Mouse (Mus musculus) mesoderm, embryonic 11.5 days (tissue): ENCODE measurements around the gene Pim3.

Experiments
- DNase-seq: peaks from one replicate; pipeline ENCODE4 v3.0.0-alpha.2; 2012; ENCODE audit warnings: low read depth, low spot score

Gene Pim3

DNA sequence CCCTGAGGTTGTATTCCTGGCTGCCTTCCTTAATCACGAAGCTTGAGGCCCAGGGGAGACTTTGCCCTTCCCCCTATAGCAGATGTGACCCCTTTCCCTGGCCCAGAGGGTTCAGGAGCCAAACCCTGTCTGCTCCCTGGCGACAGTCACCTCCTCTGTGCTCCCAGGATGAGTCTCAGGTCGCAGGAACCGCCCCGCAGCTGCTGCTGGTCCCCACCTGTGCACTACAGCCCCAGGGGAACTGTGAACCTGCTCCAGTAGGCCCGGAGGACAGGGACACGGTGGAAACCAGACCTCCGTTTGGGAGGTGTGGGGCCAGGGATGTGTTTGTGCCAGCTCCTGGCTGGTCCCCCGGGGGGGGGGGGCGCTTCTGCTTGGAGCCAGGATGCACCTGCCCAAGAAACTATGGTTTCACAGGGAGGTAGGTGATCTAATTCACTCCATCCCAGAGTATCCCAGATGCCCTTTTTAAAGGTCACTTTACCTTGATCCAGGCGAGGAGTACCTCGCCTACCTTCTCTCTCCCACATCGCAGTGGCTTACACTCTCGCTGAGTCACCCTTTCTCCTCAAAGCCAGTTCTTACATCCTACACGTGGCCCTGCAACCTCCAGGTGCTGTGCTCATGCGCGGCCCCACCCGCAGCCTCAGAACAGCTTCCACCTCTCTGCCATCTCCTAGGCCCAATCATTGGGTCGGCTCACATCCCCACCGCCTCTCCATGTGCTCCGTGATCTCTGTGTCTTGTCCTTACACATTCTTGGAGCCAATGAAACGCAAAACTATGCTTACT lies 19.5 kb downstream of the Pim3 start:
- no peak for DNase-seq

DNA sequence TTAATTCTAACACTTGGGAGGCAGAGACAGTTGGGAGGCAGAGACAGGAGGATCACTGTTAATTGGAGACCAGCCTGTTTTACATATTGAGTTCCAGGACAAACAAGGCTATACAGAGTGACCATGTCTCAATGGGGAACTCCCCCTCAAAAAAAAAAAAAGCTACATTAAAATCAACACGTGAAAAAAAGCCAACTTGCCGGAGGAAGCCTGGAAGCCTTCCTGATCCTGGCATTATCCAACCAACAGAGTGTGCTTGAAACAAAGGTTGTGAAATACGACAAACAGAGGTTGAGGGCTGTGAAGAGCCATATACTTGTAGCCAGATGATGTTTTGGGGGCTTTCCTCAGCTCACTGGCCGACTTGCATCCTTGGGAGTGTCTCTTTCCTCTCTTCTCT lies 20.9 kb downstream of the Pim3 start:
- DNase-seq, result no peak

DNA sequence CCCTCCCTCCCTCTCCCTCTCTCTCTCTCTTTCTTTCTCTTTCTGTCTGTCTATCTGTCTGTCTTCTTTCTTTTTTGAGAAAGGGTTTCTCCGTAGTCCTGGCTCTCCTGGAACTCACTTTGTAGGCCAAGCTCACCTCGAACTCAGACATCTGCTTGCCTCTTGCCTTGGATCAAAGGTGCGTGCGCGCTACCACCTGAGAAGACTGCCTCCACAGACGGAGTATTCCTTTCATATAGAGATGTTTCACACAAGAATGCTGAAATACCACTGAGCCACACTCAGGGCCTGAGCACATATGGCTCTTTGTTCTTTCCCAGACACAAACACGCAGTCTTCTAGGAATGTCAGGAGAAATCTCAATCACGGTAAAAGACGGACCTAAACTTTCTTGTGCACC lies 21.4 kb downstream of the Pim3 start:
- no peak for DNase-seq

DNA sequence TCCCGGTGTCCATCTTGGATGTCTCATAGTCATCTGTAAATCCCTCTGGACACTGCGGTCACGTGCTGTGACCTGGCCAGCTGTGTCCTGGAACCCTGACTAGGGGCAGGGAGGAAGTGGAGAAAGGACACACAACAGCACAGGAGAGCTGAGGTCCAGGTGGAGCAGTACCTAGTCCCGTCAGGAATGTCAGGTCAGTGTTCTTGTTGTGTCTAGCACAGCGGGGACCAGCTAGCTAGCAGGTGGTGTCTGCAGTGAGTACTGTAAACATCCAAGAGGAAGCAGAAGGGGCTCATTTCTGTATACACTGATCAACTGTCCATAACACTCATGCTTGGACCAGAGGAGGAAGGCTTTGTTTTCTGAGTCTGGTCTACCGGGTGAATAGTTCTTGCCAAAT lies 23.4 kb downstream of the Pim3 start:
- DNase-seq, result no peak

DNA sequence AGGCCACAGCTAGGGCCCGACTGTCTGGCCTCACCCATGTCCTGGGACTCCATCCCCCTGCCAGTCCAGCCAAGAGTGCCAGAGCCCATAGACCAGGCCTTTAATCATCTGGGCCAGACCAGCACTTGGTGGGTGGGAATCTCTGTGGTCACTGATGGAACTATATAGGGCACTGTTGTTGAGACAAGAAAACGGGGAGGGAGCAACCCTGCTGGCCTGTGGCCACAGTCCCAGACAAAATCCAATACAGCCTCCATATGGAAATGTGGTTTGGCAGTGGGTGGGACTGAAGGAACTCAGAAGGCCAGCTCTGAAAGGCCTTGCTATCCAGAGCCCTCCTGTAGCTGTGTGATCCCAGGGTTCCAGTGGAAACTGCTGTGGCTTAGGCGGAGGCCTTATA lies 27.0 kb downstream of the Pim3 start:
- no peak for DNase-seq

DNA sequence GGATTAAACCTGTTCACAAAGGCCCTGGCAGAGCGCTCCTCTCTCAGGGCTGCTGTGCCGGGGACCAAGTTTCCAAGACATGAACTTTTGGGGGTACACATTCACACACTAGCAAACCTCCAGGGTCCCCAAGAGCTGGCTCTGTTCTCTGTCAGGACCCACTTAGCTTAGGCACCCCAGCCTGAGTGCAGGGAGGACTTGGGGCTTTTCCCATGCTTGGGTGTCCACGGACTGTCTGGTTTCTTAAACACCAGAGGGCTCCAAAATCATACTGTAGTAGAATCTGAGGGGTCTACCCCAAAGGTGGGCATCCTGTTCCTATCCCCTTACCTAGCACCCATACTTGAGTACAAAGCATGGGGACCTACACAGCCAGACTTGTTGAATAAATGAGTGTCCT lies 28.0 kb downstream of the Pim3 start:
- no peak for DNase-seq

DNA sequence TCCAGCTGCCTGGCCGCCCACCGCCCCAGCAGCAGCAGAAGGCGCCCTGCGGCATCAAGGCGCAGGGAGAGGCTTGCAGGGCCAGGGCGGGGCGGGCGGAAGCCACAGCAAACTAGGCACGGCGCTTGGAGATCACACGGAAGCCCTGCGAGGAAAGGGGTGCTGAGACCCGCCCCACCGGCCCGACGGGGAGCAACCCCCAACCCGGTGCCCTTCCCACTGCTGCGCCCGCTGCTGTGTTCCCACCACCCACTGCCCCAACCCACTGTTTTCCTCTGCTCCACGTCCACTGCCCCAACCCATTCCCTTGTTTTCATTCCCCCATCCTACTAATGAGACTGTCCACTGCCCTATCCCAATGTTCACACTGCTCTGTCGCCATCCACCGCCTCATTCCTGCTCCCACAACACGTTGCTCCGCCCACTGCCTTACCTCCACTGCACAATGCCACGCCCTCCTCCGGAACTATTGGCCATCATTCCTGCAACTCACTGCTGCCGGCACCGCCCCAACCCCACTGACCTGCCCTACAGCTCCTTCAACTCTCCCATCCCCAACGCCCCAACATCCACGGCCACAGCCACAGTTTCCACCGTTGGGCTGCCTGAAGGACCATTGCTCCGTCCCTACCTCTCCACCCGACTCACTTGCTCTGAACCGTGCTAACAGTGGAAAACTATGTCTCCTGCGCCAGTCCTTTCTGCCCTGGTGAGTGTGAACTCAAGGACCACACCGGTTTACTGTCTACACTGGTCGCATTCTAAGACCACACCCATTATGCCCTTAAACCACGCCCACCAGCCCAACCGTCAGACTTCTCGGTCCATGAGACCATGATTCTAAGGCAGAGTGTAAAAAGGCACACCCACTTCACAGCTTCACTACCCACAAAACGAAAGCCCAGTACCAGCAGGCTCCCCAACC lies 29.0 kb downstream of the Pim3 start:
- peak; percentile 86 for DNase-seq

DNA sequence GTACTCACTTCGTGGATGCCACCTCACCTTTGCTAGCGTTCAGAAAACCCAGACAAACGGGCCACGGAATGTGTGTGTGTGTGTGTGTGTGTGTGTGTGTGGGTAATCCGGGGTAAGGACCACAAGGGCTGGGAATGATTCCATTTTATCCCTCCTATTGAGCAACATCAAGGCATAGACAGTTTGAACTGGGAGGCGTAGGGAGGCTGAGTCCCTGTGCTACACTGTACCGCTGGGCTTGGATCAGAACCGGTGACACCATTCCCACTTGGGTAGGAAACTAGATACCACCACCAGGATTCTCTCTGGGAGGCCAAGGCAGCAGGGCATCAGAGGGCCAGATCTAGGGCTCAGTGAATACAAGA lies 29.7 kb downstream of the Pim3 start:
- no peak for DNase-seq

DNA sequence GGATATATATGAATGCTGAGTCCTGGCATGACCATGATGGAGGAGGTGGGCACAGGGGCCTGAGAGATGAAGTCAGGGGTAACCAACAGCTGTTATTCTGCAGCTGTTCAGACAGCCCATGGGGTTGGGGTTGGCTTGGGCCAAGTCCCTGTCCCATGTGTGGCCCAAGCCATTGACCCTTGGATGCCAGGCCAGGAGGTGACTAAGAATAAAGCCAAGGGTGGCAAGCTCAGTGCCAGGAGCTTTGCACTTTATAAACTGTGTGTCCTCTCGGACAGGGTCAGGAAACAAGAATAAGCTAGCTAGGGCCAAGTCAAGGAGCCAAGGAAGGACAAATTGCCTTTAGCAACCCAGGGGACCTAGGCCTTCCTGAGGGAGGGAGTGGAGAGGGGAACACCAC lies 30.3 kb downstream of the Pim3 start:
- no peak for DNase-seq

DNA sequence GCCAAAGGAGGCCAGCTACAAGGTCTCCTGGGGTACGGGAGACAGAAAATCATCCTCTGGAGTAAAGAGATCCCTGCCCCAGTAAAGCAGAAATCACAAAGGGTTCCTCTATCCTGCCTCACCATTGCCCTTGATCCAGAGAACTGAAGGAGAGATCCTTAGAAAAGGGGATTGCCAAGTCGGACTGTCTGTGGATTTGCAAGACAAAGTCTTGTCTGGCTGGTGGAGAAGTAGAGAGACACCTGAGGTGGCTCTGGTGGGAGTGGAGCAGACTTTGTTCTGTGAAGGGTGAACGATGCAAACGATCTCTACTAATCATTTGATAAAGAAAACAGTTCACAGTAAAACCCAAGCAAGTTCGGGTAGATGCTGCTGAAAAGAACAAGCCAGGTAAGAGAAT lies 30.9 kb downstream of the Pim3 start:
- no peak for DNase-seq

DNA sequence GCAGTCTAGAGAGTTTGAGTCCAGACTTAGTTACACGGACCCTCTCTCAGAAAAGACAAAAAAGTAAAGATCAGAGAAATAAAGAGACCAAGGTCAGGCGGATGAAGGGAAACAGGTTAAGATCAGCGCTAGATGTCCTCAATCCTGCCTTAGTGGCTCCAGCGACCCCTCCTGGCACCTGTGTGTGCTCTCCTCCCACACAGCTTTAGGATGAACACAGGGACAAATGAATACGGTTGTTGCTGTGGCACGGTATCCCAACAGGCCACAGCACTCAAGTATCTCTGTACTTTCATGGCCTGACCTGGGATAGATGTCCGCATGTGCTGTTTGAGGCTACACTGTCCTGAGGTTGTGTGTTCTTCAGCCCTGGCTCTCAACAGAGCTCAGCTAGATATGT lies 33.1 kb downstream of the Pim3 start:
- DNase-seq, result no peak

DNA sequence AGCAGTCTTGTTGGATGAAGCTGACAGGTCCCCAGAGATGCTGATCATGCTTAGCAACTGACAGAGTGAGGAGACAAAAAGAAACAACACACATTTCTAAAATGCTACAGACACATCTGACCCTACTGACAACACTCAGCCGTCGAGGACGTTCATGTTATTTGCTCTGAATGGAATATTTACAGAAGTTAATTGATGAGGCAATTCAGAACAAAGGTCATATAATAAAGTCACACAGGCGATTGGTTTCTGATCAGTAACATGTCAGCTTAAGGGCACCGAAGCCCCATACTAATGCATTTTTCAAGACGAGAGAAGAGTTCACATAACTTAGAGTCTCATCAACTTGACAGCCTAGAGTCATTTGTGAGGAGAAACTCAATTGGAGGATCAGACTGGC lies 33.9 kb downstream of the Pim3 start:
- no peak for DNase-seq

DNA sequence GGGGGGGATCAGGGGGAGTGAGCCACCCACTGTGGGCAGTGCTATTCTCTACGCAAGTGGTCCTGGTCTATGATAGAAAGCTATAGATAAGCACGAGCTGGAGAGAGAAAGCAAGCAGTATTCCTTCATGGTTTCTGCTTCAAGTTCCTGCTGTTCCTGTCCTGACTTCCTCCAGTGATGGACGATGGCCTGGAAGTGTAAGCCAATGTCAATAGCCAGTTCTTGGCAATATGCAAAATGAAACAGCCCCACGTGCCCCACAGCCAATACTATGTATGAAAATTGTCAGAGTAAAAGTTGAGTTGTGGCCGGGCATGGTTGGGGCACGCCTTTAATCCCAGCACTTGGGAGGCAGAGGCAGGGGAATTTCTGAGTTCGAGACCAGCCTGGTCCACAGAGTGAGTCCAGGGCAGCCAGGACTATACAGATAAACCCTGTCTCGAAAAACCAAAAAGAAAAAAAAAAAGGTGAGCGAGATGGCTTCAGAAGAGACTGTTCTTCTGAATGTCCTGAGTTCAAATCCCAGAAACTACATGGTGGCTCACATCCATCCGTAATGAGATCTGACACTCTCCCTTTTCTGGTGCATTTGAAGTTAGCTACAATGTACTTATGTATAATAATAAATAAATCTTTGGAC lies 34.5 kb downstream of the Pim3 start:
- DNase-seq, result no peak

DNA sequence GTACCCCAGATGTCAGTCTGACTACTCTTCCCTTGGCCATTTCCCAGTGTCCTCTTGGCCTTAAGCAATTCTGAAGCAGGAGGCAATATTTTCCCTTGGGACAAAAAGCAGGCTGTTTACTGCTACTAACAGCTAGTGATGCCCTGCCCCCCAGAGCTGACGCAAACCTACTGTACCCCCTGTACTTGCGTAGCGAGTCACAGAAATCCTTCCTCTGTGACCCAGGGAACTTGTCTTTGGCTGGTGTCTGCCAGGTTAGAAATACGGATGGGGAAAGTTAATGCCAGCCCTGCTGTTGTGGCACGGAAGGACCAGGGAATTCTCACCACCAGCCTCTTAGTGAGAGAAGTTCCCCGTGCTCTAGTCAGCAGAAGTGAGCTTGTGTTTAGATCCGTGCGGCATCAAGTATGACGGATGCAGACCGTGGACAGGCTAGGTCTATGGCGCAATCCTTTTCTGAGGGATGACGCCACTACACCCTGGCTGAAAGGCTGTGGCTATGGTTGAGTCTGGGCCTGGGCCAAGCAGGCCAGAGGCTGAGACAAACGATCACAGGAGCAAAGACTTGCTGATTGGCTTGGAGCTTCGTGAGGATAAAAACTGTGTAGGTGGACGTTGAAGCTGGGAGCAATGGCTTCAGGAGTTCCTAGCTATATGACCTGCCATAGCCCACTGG lies 40.4 kb downstream of the Pim3 start:
- no peak for DNase-seq

DNA sequence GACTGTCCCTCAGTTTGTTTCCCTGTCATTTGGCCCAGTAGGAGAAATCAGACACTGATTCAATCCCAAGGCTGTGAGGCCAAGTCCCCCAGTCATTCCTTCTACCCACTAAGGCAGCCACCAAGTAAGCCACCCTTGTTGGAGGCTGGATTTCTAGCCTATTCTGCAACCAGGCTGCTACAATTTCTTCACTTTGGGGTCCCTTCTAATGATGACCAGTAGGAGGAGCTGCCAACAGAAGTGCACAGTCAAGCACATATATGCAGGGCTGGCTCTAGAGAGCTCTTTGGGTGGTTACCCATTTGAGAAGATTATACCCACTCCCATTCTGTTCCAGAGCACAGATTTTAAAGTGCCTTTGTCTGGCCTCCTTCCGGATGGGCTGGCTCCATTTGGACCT lies 41.1 kb downstream of the Pim3 start:
- no peak for DNase-seq

DNA sequence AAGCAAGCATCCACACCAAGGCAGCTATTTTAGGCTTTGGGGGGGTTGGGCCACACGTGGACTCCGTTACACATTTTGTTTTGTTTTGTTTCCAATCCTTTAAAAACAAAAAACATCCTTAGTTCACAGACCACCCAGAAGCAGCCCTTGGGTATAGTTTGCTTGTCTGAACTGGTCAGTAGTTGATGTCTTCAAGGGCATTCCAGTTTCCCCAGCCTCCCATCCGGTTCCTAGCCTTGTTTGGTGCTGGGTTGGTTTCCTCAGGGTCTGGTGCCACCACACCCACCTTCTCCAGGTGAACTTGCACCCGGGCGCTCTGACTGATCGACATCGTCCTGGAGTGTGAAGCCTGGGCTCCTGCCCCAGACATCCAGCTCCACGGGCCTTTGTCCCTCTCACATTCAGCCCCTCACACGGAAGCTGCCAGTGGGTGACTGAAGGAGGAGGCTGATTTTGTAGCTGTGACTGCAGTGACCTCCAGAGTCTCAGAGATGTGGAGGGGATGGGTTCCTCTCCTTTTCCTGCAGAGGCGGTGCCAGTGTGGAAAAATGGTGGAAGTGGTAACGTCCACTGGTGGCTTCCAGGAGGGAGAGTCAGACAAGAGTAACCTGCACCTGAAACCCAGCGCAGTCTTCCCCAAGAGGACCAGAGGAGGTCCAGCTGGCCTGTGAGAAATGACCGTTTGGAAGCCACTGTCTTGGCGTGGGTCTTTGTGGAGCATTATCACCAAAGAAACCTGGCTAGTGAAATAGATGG lies 42.2 kb downstream of the Pim3 start:
- DNase-seq, result no peak

DNA sequence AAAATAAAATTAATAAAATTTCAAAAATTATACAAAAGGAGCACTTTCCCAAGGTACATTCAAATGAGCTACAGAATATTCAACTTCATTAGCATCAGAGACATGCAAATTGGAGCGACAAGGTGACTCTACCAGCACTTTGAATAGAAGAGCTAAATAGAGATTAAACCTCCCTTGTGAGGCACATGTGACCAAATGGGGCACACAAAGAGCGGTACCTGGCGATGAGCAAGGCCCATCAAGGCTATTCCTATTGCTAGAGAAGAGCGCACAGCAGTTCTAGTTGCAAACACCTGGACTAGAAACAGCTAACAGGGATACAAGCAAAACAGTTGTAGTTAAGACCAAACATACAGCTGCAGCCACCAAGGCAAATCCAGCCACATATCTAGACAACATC lies 44.4 kb downstream of the Pim3 start:
- no peak for DNase-seq

DNA sequence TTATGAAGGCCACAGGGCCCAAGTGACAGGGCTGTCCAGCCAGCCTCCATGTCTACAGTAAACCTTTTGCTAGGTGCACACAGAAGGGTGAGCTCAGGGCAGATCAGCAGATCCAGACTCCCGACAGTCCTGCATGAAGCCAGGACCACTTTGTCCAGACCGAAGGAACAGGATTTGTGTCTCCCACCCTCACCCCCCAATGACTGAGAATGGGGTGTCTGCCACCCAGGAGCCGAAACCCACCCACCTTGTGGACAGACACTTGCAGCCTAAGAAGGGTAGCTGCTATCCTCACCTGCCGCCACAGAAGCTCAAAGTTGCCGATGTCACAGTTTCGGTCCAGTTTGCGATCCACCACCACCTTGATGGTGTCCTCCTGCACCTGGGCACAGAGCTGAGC lies 53.1 kb downstream of the Pim3 start:
- DNase-seq, result no peak
